In the genomic region with DNA sequence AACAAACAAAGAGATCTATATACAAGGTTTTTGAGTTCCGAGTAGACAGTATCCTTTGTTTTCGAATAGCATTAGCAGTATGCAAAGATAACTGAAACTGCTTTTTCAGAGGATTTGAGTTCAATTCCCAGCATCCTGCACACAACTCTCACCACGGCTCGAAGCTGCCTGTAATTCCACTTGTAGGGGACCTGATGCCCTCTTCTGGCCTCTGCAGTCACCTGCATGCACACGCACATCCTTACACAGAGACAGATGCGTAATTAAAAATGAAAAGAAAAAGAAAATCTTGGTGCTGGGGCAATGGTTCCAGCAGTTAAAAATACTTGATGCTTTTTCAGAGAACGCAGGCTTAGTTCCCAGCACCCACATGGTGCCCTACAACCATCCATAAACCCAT, we compare ENCODE assay signal across 12 mouse cellular contexts.
DNase-seq lines count a peak whose midpoint lies in the region; ATAC-seq and TF ChIP-seq lines count a peak whose summit lies in the region.
"Had no signal": no experiment of that assay in that cellular context is flagged by ENCODE, and none has a peak within 500 bp of the region (broad histone marks: within the 10 kb centered on the region; RNA-seq: fewer than 3 reads in every experiment).

No protein-coding gene starts in this region.

- H3K4me3 ChIP-seq in kidney, postnatal 0 days (replicated peaks; ENCODE audit: low read depth, low read length): no peak overlapping the region
- H3K4me3 ChIP-seq in kidney, embryonic 14.5 days (ENCODE audit: low read length): no peak overlapping the region
- no peak overlapping the region for H3K4me3 ChIP-seq in MEL (ENCODE audit: control insufficient read depth in 1 of 2, insufficient read depth in 1 of 2, low read depth in 2 of 2, low read length in 2 of 2)
- H3K4me3 ChIP-seq: forebrain, embryonic 13.5 days; heart, embryonic 15.5 days; midbrain, embryonic 12.5 days had no signal

- 74% methylated on average over 7 of the region's 7 CpGs for WGBS in kidney, postnatal 0 days
- WGBS in kidney, embryonic 14.5 days: 73% methylated on average over 7 of the region's 7 CpGs

- no peaks in the 10 kb centered on the region for H3K36me3 ChIP-seq in kidney, postnatal 0 days (ENCODE audit: insufficient read depth, low read length)
- no peaks in the 10 kb centered on the region for H3K36me3 ChIP-seq in kidney, embryonic 14.5 days (ENCODE audit: control insufficient read depth, insufficient read depth, low read length)
- peaks cover 0 to 4% of the 10 kb centered on the region in 2 experiments; a peak in 2 of 4 replicates for H3K36me3 ChIP-seq in MEL (ENCODE audit: control insufficient read depth in 1 of 2, insufficient read depth in 2 of 2, low read length in 2 of 2)
- H3K36me3 ChIP-seq: heart, embryonic 15.5 days; midbrain, embryonic 12.5 days had no signal

- TF ChIP-seq RAD21 in MEL (IDR thresholded peaks at IDR 0.05; ENCODE audit: low read depth, low read length): peak; percentile 68

- peak; percentile 64 for TF ChIP-seq CTCF in kidney, postnatal 0 days (IDR thresholded peaks at IDR 0.05; ENCODE audit: low read depth)
- TF ChIP-seq CTCF in MEL (IDR thresholded peaks at IDR 0.05 in 2 of 3, conservative IDR thresholded peaks at IDR 0.05 in 1 of 3; ENCODE audit: control insufficient read depth in 1 of 3, insufficient read depth in 1 of 3, low read depth in 2 of 3, low read length in 3 of 3, poor library complexity in 1 of 3, severe bottlenecking in 1 of 3): peak; percentile 37 to 86 (median 72)

- H3K9ac ChIP-seq in kidney, postnatal 0 days (ENCODE audit: low read depth, low read length): no peak overlapping the region
- no peak overlapping the region for H3K9ac ChIP-seq in kidney, embryonic 14.5 days (ENCODE audit: low read depth, low read length)
- H3K9ac ChIP-seq in MEL (ENCODE audit: control insufficient read depth, low read depth, low read length, poor library complexity, severe bottlenecking): no peak overlapping the region
- H3K9ac ChIP-seq: forebrain, embryonic 13.5 days; heart, embryonic 15.5 days; midbrain, embryonic 12.5 days had no signal

- H3K27ac ChIP-seq in kidney, postnatal 0 days: no peak overlapping the region
- H3K27ac ChIP-seq in kidney, embryonic 14.5 days (ENCODE audit: low read depth, low read length): no peak overlapping the region
- H3K27ac ChIP-seq in MEL (ENCODE audit: control insufficient read depth, low read depth, low read length): no peak overlapping the region
- H3K27ac ChIP-seq: forebrain, embryonic 13.5 days; heart, embryonic 15.5 days; midbrain, embryonic 12.5 days had no signal

- peak; percentile 16 for DNase-seq in kidney, postnatal 0 days (ENCODE audit: low spot score)
- DNase-seq in 416B (ENCODE audit: low read depth) (peak; percentile 49), MEL (ENCODE audit: low read depth, low spot score) (peak; percentile 64)
- no peak for DNase-seq in frontal cortex, postnatal 25 days (ENCODE audit: low spot score in 2 of 2)
- no peak for DNase-seq in layer of hippocampus, adult 9-11 months
- no peak for DNase-seq in adrenal gland, postnatal 25 days
- DNase-seq: cerebellum, adult 9-10 months had no signal

- H3K4me1 ChIP-seq in kidney, postnatal 0 days (replicated peaks; ENCODE audit: insufficient read depth, low read length): no peaks in the 10 kb centered on the region
- H3K4me1 ChIP-seq in kidney, embryonic 14.5 days (ENCODE audit: control insufficient read depth, insufficient read depth, low read length): no peaks in the 10 kb centered on the region
- H3K4me1 ChIP-seq in MEL (ENCODE audit: control insufficient read depth in 1 of 2, insufficient read depth in 2 of 2, low read length in 2 of 2): peaks cover under 1 to 3% of the 10 kb centered on the region in 2 experiments; a peak in 3 of 4 replicates
- H3K4me1 ChIP-seq: forebrain, embryonic 13.5 days; heart, embryonic 15.5 days; midbrain, embryonic 12.5 days had no signal

- ATAC-seq in kidney, postnatal 0 days (replicated peaks; ENCODE audit: low FRiP score, low read depth): no peak
- ATAC-seq in kidney, embryonic 14.5 days (ENCODE audit: low FRiP score, low TSS enrichment): no peak
- peak; percentile 50; the same call in 1 of the 2 replicates for ATAC-seq in granulocyte monocyte progenitor cell, adult 5-6 weeks (replicated peaks; ENCODE audit: poor library complexity, severe bottlenecking)
- ATAC-seq: forebrain, embryonic 13.5 days had no signal

- no peaks in the 10 kb centered on the region for H3K79me2 ChIP-seq in MEL (ENCODE audit: control insufficient read depth, insufficient read depth, low read length, poor library complexity)

- no peak overlapping the region for H3K4me2 ChIP-seq in kidney, postnatal 0 days (ENCODE audit: low read length)
- no peak overlapping the region for H3K4me2 ChIP-seq in kidney, embryonic 14.5 days (replicated peaks; ENCODE audit: low read depth, low read length)
- H3K4me2 ChIP-seq: forebrain, embryonic 13.5 days; heart, embryonic 15.5 days; midbrain, embryonic 12.5 days had no signal

- TF ChIP-seq POLR2A in MEL (IDR thresholded peaks at IDR 0.05; ENCODE audit: control insufficient read depth in 1 of 2, insufficient read depth in 1 of 2, low read depth in 1 of 2, low read length in 2 of 2, poor library complexity in 1 of 2): no peak

- no peak for TF ChIP-seq EP300 in MEL (IDR thresholded peaks at IDR 0.05; ENCODE audit: low read depth in 1 of 2, low read length in 2 of 2)

- no peaks in the 10 kb centered on the region for H3K9me3 ChIP-seq in kidney, postnatal 0 days (replicated peaks; ENCODE audit: low read length)
- no peaks in the 10 kb centered on the region for H3K9me3 ChIP-seq in kidney, embryonic 14.5 days (ENCODE audit: control insufficient read depth, low read length)
- no peaks in the 10 kb centered on the region for H3K9me3 ChIP-seq in MEL (replicated peaks; ENCODE audit: insufficient read depth, low read length)
- H3K9me3 ChIP-seq: forebrain, embryonic 13.5 days; heart, embryonic 15.5 days; midbrain, embryonic 12.5 days had no signal

- H3K27me3 ChIP-seq in kidney, postnatal 0 days (ENCODE audit: insufficient read depth, low read length): no peaks in the 10 kb centered on the region
- no peaks in the 10 kb centered on the region; the same call in 1 of the 2 replicates for H3K27me3 ChIP-seq in kidney, embryonic 14.5 days (ENCODE audit: control insufficient read depth, insufficient read depth, low read length)
- no peaks in the 10 kb centered on the region; a peak in 1 of 4 replicates for H3K27me3 ChIP-seq in MEL (ENCODE audit: control insufficient read depth in 1 of 2, insufficient read depth in 2 of 2, low read length in 2 of 2)
- H3K27me3 ChIP-seq: forebrain, embryonic 13.5 days; heart, embryonic 15.5 days had no signal

TF ChIP-seq in MEL, 35 proteins besides CTCF, POLR2A, EP300 and RAD21:
- no peak for TF ChIP-seq SIN3A (IDR thresholded peaks at IDR 0.05; ENCODE audit: low read length)
- TF ChIP-seq SMC3 (IDR thresholded peaks at IDR 0.05; ENCODE audit: low read depth, low read length): peak; percentile 72
- TF ChIP-seq ZC3H11A (IDR thresholded peaks at IDR 0.05; ENCODE audit: low read depth, low read length): peak; percentile 75
TF ChIP-seq in MEL: peak in this region for 2.

Comparison
In these comparisons a context has a peak if more than half of its experiments do, and no peak if none do; other contexts are left out.
1. DNase-seq: peak in kidney, postnatal 0 days (single experiment), 416B (single experiment) and MEL (single experiment); none in frontal cortex, postnatal 25 days (0 of 2), layer of hippocampus, adult 9-11 months (single experiment) and adrenal gland, postnatal 25 days (single experiment).